Mouse (Mus musculus) liver, embryonic 11.5 days (tissue): ENCODE results near the gene Serpine1. TPM values are rescaled to one million over a fixed set of nuclear protein-coding genes. Genes with fewer than 3 reads are reported as not detected.
A peak's percentile ranks its signal among the peaks of the same experiment; 100 is the strongest.

Source experiments
- ATAC-seq: fragments of 200-750 bp; cut with Nextera tagmentation; replicated peaks from 2 replicates; pipeline ENCODE4 v1.8.0; 2017; ENCODE audit warnings: moderate number of reproducible peaks, mild to moderate bottlenecking, moderate TSS enrichment, moderate library complexity; ENCODE audit not compliant: low FRiP score
- DNase-seq: peaks from one replicate; pipeline ENCODE4 v3.0.0-alpha.2; 2017; ENCODE audit warnings: low spot score
- H3K27ac ChIP-seq: fragments of 300-500 bp; sonication (generic); 2 replicates; pipeline ENCODE4 v1.5.1; 2014; ENCODE audit warnings: mild to moderate bottlenecking, low read depth, low read length, control low read depth
- H3K27me3 ChIP-seq: fragments of 300-500 bp; sonication (generic); replicated peaks from 2 replicates; pipeline ENCODE4 v1.6.1; 2014; ENCODE audit warnings: low read length, mixed read lengths; ENCODE audit not compliant: control insufficient read depth, insufficient read depth
- H3K36me3 ChIP-seq: fragments of 300-500 bp; sonication (generic); 2 replicates; pipeline ENCODE4 v1.6.1; 2014; ENCODE audit warnings: mild to moderate bottlenecking, low read length, moderate library complexity, mixed read lengths; ENCODE audit not compliant: control insufficient read depth, insufficient read depth
- H3K4me1 ChIP-seq: fragments of 300-500 bp; sonication (generic); replicated peaks from 2 replicates; pipeline ENCODE4 v1.6.1; 2014; ENCODE audit warnings: low read length, mixed read lengths; ENCODE audit not compliant: control insufficient read depth, insufficient read depth
- H3K4me2 ChIP-seq: fragments of 300-500 bp; sonication (generic); 2 replicates; pipeline ENCODE4 v1.6.1; 2014; ENCODE audit warnings: mild to moderate bottlenecking, control low read depth, moderate library complexity
- H3K4me3 ChIP-seq: fragments of 300-500 bp; sonication (generic); 2 replicates; pipeline ENCODE4 v1.5.1; 2014; ENCODE audit warnings: low read depth, low read length, control low read depth
- H3K9ac ChIP-seq: fragments of 300-500 bp; sonication (generic); 2 replicates; pipeline ENCODE4 v1.6.1; 2014; ENCODE audit warnings: low read depth, low read length, control low read depth
- H3K9me3 ChIP-seq: fragments of 300-500 bp; sonication (generic); 2 replicates; pipeline ENCODE4 v1.6.1; 2016; ENCODE audit warnings: low read length, inconsistent platforms, mixed read lengths; ENCODE audit not compliant: control insufficient read depth
- WGBS: fragments of 180-500 bp; shearing (Covaris S2); extraction: QIAGEN DNeasy Blood & Tissue Kit; methylation state at CpG from one replicate; pipeline ENCODE4 v1.1.7; 2014; 5-methylcytosine and 5-hydroxymethylcytosine counted together
- polyA plus RNA-seq: library from polyadenylated mRNA; unstranded; fragments of >200 nt; fragmentation: Nextera tagmentation; extraction: Ambion mirVana; gene quantifications from 2 replicates; pipeline ENCODE4 v1.2.1, GENCODE M21; 2014

The Serpine1 gene
- polyA plus RNA-seq, 1 experiment from 2014 or later: 0.15 TPM

GRCm38 (mm10) chr5:137087410-137087809, 15.3 kb upstream of the Serpine1 start:
- Histone ChIP-seq H3K4me3 (no peak overlapping the region), H3K9me3 (no peaks in the 10 kb centered on the region), H3K27ac (no peak overlapping the region), H3K4me2 (no peak overlapping the region), H3K9ac (no peak overlapping the region), H3K27me3 (no peaks in the 10 kb centered on the region), H3K36me3 (no peaks in the 10 kb centered on the region), H3K4me1 (peaks cover 4% of the 10 kb centered on the region; the same call in 1 of the 2 replicates)
- 89% methylated on average over 8 of the region's 8 CpGs for WGBS
- DNase-seq (no peak), ATAC-seq (no peak)

GRCm38 (mm10) chr5:137085731-137086130, 13.7 kb upstream of the Serpine1 start:
- Histone ChIP-seq H3K9me3 (no peaks in the 10 kb centered on the region), H3K4me3 (no peak overlapping the region), H3K36me3 (no peaks in the 10 kb centered on the region), H3K9ac (no peak overlapping the region; the same call in 1 of the 2 replicates), H3K27me3 (no peaks in the 10 kb centered on the region), H3K27ac (peak overlapping the region; percentile 28), H3K4me2 (no peak overlapping the region; the same call in 1 of the 2 replicates), H3K4me1 (peaks cover 4% of the 10 kb centered on the region; the same call in 1 of the 2 replicates)
- 86% methylated on average over 3 of the region's 3 CpGs for WGBS
- ATAC-seq (no peak), DNase-seq (no peak)

GRCm38 (mm10) chr5:137085021-137085420, 13.0 kb upstream of the Serpine1 start:
- Histone ChIP-seq H3K4me2 (no peak overlapping the region; the same call in 1 of the 2 replicates), H3K4me1 (peaks cover 4% of the 10 kb centered on the region; the same call in 1 of the 2 replicates), H3K27me3 (no peaks in the 10 kb centered on the region), H3K4me3 (no peak overlapping the region), H3K9ac (no peak overlapping the region; the same call in 1 of the 2 replicates), H3K9me3 (no peaks in the 10 kb centered on the region), H3K27ac (peak overlapping the region; percentile 28), H3K36me3 (no peaks in the 10 kb centered on the region)
- peak; percentile 94 for ATAC-seq
- 40% methylated on average over 6 of the region's 6 CpGs for WGBS
- DNase-seq: peak; percentile 68

GRCm38 (mm10) chr5:137083051-137083450, 11.0 kb upstream of the Serpine1 start:
- no peak overlapping the region for H3K4me2 ChIP-seq
- H3K27me3 ChIP-seq: no peaks in the 10 kb centered on the region
- DNase-seq (no peak), ATAC-seq (no peak)
- no peak overlapping the region for H3K27ac ChIP-seq
- 85% methylated on average over 4 of the region's 4 CpGs for WGBS
- H3K9ac ChIP-seq: no peak overlapping the region
- H3K9me3 ChIP-seq: no peaks in the 10 kb centered on the region
- H3K4me1 ChIP-seq: peaks cover 12% of the 10 kb centered on the region
- no peak overlapping the region for H3K4me3 ChIP-seq
- H3K36me3 ChIP-seq: no peaks in the 10 kb centered on the region

- H3K27ac ChIP-seq: peak overlapping the region; percentile 38; the same call in 1 of the 2 replicates
- ATAC-seq: no peak
Observed at GRCm38 (mm10) chr5:137079849-137080248, 7.8 kb upstream of the Serpine1 start.

GRCm38 (mm10) chr5:137078616-137079015, 6.5 kb upstream of the Serpine1 start:
- Histone ChIP-seq H3K9ac (no peak overlapping the region), H3K36me3 (no peaks in the 10 kb centered on the region), H3K9me3 (no peaks in the 10 kb centered on the region), H3K4me1 (peaks cover 21% of the 10 kb centered on the region), H3K4me2 (no peak overlapping the region), H3K27me3 (no peaks in the 10 kb centered on the region), H3K27ac (no peak overlapping the region), H3K4me3 (no peak overlapping the region)
- ATAC-seq (no peak), DNase-seq (no peak)
- WGBS: 49% methylated on average over 6 of the region's 6 CpGs

More at GRCm38 (mm10) chr5:137079849-137080248, 7.8 kb upstream of the Serpine1 start:
- H3K9ac ChIP-seq: no peak overlapping the region
- no peak overlapping the region for H3K4me2 ChIP-seq
- no peak for DNase-seq
- no peaks in the 10 kb centered on the region for H3K9me3 ChIP-seq
- H3K4me1 ChIP-seq: peaks cover 21% of the 10 kb centered on the region
- no peaks in the 10 kb centered on the region for H3K36me3 ChIP-seq
- WGBS: 46% methylated on average over 5 of the region's 5 CpGs
- no peaks in the 10 kb centered on the region for H3K27me3 ChIP-seq
- H3K4me3 ChIP-seq: no peak overlapping the region

GRCm38 (mm10) chr5:137078041-137078440, 6.0 kb upstream of the Serpine1 start:
- no peak overlapping the region for H3K4me3 ChIP-seq
- no peak overlapping the region for H3K9ac ChIP-seq
- H3K27ac ChIP-seq: no peak overlapping the region
- 83% methylated on average over 14 of the region's 14 CpGs for WGBS
- DNase-seq (no peak), ATAC-seq (no peak)
- H3K36me3 ChIP-seq: no peaks in the 10 kb centered on the region
- no peaks in the 10 kb centered on the region for H3K27me3 ChIP-seq
- no peaks in the 10 kb centered on the region for H3K9me3 ChIP-seq
- peaks cover 21% of the 10 kb centered on the region for H3K4me1 ChIP-seq
- H3K4me2 ChIP-seq: no peak overlapping the region

GRCm38 (mm10) chr5:137077187-137077586, 5.1 kb upstream of the Serpine1 start:
- Histone ChIP-seq H3K36me3 (no peaks in the 10 kb centered on the region), H3K9me3 (no peaks in the 10 kb centered on the region), H3K27ac (no peak overlapping the region), H3K9ac (no peak overlapping the region), H3K4me1 (peaks cover 25% of the 10 kb centered on the region), H3K27me3 (no peaks in the 10 kb centered on the region), H3K4me3 (no peak overlapping the region), H3K4me2 (no peak overlapping the region)
- 82% methylated on average over 7 of the region's 7 CpGs for WGBS
- no peak for ATAC-seq
- no peak for DNase-seq

- H3K36me3 ChIP-seq: no peaks in the 10 kb centered on the region
- H3K9me3 ChIP-seq: no peaks in the 10 kb centered on the region
- WGBS: 29% methylated on average over 12 of the region's 12 CpGs
- ATAC-seq (0 out of 2 replicates have a peak, but pooled peaks have one; percentile 10), DNase-seq (no peak)
- 0 out of 2 replicates have a peak overlapping the region, but pooled peaks have one; percentile 25 for H3K27ac ChIP-seq
- peak overlapping the region; percentile 35 for H3K4me2 ChIP-seq
- no peaks in the 10 kb centered on the region for H3K27me3 ChIP-seq
- no peak overlapping the region for H3K9ac ChIP-seq
- H3K4me1 ChIP-seq: peaks cover 30% of the 10 kb centered on the region
- no peak overlapping the region for H3K4me3 ChIP-seq
Observed at GRCm38 (mm10) chr5:137076191-137076930, 4.3 kb upstream of the Serpine1 start.
